Mouse (Mus musculus): Measurements from ENCODE around the gene Ppp1r13b.

- TF ChIP-seq CTCF (IDR thresholded peaks at IDR 0.05), result no peak
- TF ChIP-seq POLR2A (IDR thresholded peaks at IDR 0.05; ENCODE audit: insufficient read depth, low read depth, low read length), result no peak
- TF ChIP-seq EP300 (IDR thresholded peaks at IDR 0.05; ENCODE audit: insufficient read depth, low read depth, low read length), result no peak
These were observed 8.8 kb upstream of the Ppp1r13b start for GRCm38 (mm10) chr12:111916514-111917217.

Data from heart, adult 2 months (tissue).